Mouse (Mus musculus) heart, embryonic 15.5 days (tissue): ENCODE results near the gene Ugt1a7c. TPM values are rescaled to one million over a fixed set of nuclear protein-coding genes. Genes with fewer than 3 reads are reported as not detected.

Source experiments
- ATAC-seq: fragments of 200-750 bp; cut with Nextera tagmentation; replicated peaks from 2 replicates; pipeline ENCODE4 v1.8.0; 2017; ENCODE audit warnings: low read depth, moderate TSS enrichment; ENCODE audit not compliant: insufficient number of reproducible peaks, insufficient read depth, low FRiP score
- H3K27ac ChIP-seq: fragments of 300-500 bp; sonication (generic); 2 replicates; pipeline ENCODE4 v1.5.1; 2015; ENCODE audit warnings: mild to moderate bottlenecking, inconsistent platforms
- H3K27me3 ChIP-seq: fragments of 300-500 bp; sonication (generic); 2 replicates; pipeline ENCODE4 v1.6.1; 2015; ENCODE audit warnings: inconsistent platforms
- H3K36me3 ChIP-seq: fragments of 300-500 bp; sonication (generic); 2 replicates; pipeline ENCODE4 v1.6.1; 2015; ENCODE audit warnings: mild to moderate bottlenecking, inconsistent platforms
- H3K4me1 ChIP-seq: fragments of 300-500 bp; sonication (generic); replicated peaks from 2 replicates; pipeline ENCODE4 v1.6.1; 2015; ENCODE audit warnings: inconsistent platforms
- H3K4me2 ChIP-seq: fragments of 300-500 bp; sonication (generic); 2 replicates; pipeline ENCODE4 v1.6.1; 2015; ENCODE audit warnings: inconsistent platforms, mild to moderate bottlenecking, moderate library complexity
- H3K4me3 ChIP-seq: fragments of 300-500 bp; sonication (generic); 2 replicates; pipeline ENCODE4 v1.5.1; 2015; ENCODE audit warnings: mild to moderate bottlenecking, inconsistent platforms
- H3K9ac ChIP-seq: fragments of 300-500 bp; sonication (generic); 2 replicates; pipeline ENCODE4 v1.6.1; 2015; ENCODE audit warnings: mild to moderate bottlenecking, inconsistent platforms
- H3K9me3 ChIP-seq: fragments of 300-500 bp; sonication (generic); replicated peaks from 2 replicates; pipeline ENCODE4 v1.6.1; 2016; ENCODE audit warnings: inconsistent platforms
- WGBS: fragments of 180-500 bp; shearing (Covaris S2); methylation state at CpG from one replicate; pipeline ENCODE4 v1.1.7; 2015; ENCODE audit warnings: mixed read lengths; 5-methylcytosine and 5-hydroxymethylcytosine counted together
- polyA plus RNA-seq: library from polyadenylated mRNA; unstranded; fragments of >200 nt; fragmentation: Nextera tagmentation; extraction: Ambion mirVana; gene quantifications from 2 replicates; pipeline ENCODE4 v1.2.1, GENCODE M21; 2015

Ugt1a7c gene
- polyA plus RNA-seq, 1 experiment from 2014 or later, result 1.1 TPM

DNA sequence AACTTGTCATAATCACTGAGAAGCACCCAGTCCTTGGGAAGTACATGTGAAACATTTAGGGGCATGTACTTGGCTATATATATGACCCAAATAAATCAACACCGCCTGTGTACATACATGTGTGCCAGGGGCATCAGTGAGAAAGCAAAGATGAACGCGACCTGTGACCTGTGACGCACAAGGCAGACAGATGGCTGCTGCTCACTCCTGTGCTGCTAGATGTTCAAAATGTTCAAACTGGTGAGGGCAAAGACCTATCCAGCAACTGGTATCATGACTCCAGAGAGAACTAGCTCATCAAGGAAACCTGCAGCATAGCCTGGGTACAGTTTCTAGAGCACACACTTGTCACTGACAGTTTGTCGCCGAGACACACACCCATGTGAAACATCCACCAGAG lies 172.6 kb downstream of the Ugt1a7c start:
- Histone ChIP-seq H3K4me2 (no peak overlapping the region), H3K4me3 (no peak overlapping the region), H3K9me3 (no peaks in the 10 kb centered on the region), H3K36me3 (peaks cover 85% of the 10 kb centered on the region), H3K27me3 (no peaks in the 10 kb centered on the region), H3K27ac (no peak overlapping the region), H3K9ac (no peak overlapping the region), H3K4me1 (peaks cover 3% of the 10 kb centered on the region)
- no peak for ATAC-seq
- 91% methylated on average over 6 of the region's 6 CpGs for WGBS

DNA sequence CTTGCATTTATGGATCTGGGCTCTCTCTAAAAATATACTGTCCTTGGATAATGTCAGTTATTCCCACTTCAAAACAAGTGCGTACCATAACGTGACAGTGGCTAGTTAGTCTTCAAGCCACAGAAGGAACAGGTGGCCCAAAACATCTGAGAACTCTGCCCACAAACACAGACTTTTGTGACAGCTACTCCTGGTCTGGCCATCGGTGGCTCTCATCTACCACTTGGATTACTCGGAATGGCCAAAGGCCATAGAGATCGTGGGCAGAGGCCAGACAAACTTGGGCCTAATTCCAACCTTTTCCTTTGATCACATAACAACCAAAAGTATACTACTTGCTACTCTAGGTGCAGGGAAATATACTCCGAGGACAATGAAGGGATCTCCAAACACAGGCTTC lies 173.2 kb downstream of the Ugt1a7c start:
- Histone ChIP-seq H3K27me3 (no peaks in the 10 kb centered on the region), H3K9ac (no peak overlapping the region), H3K9me3 (no peaks in the 10 kb centered on the region), H3K4me3 (no peak overlapping the region), H3K4me1 (no peaks in the 10 kb centered on the region), H3K4me2 (no peak overlapping the region), H3K36me3 (peaks cover 84% of the 10 kb centered on the region), H3K27ac (no peak overlapping the region)
- 83% methylated on average over 6 of the region's 6 CpGs for WGBS
- ATAC-seq, result no peak

Other genes starting within 250 kb of the Ugt1a7c start
- gene Dgkd, start 241.8 kb upstream of the Ugt1a7c start, polyA plus RNA-seq, result 19.7 and 24.7 TPM in 2 replicates
- gene Usp40, start 86.5 kb upstream of the Ugt1a7c start, polyA plus RNA-seq, result 27.7 and 29.1 TPM in 2 replicates
- not detected in 2 replicates for gene Ugt1a10, start 39.7 kb upstream of the Ugt1a7c start, polyA plus RNA-seq
- gene Ugt1a9, start 24.3 kb upstream of the Ugt1a7c start, polyA plus RNA-seq, result not detected in 2 replicates
- gene Ugt1a8, start 7.2 kb upstream of the Ugt1a7c start, polyA plus RNA-seq, result not detected in 2 replicates
- 0.15 TPM in 1 of 2 replicates, not detected in the other for gene Ugt1a6b, start 8.2 kb downstream of the Ugt1a7c start, polyA plus RNA-seq
- 0.81 and 1.9 TPM in 2 replicates for gene Ugt1a6a, start 39.7 kb downstream of the Ugt1a7c start, polyA plus RNA-seq
- not detected in 2 replicates for gene Ugt1a5, start 71.0 kb downstream of the Ugt1a7c start, polyA plus RNA-seq
- 0.06 TPM in 1 of 2 replicates, not detected in the other for gene Ugt1a2, start 105.5 kb downstream of the Ugt1a7c start, polyA plus RNA-seq
- gene Dnajb3, start 110.7 kb downstream of the Ugt1a7c start, polyA plus RNA-seq, result 3.3 and 4.8 TPM in 2 replicates
- not detected in 2 replicates for gene Ugt1a1, start 116.9 kb downstream of the Ugt1a7c start, polyA plus RNA-seq
- gene Mroh2a, start 131.9 kb downstream of the Ugt1a7c start, polyA plus RNA-seq, result 0.60 and 0.87 TPM in 2 replicates
- gene Hjurp, start 182.6 kb downstream of the Ugt1a7c start, polyA plus RNA-seq, result 93.4 and 119 TPM in 2 replicates
- gene Trpm8, start 182.6 kb downstream of the Ugt1a7c start, polyA plus RNA-seq, result not detected in 2 replicates